Mouse (Mus musculus): ENCODE measurements around the gene Olfr472. TPM values are rescaled to one million over a fixed set of nuclear protein-coding genes. Genes with fewer than 3 reads are reported as not detected.
"Not testable (repeated sequence)": the region's sequence is repeated elsewhere in the genome, so short reads cannot be mapped to it uniquely, and the experiment has no call there.

Gene Olfr472
- total RNA-seq (2021): not detected
- long read RNA-seq: 0 reads

DNA sequence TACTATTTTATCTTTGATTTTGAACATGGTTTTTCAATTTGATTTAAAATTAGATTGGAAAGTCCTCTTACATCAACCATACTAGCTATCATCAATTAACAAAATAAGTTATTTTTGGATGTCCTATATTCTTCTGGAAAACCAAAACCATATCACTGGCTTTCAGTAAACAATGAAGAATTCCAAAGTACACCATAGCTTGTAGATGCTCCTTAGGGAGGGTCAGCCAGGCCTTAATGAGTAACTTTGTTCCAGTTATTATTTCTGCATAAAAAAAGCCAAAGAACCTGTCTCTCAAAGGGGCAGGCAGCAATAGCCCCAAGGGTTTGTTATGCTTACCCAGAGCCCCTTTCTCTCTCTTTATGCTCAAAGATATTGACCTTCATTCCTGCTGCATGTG is at the start of gene Olfr472:
TSS of gene Olfr472 (plus strand) at position 301 of the 400 bp plus-strand sequence.
- DNase-seq (ENCODE audit: low spot score in 2 of 2): no peak

DNA sequence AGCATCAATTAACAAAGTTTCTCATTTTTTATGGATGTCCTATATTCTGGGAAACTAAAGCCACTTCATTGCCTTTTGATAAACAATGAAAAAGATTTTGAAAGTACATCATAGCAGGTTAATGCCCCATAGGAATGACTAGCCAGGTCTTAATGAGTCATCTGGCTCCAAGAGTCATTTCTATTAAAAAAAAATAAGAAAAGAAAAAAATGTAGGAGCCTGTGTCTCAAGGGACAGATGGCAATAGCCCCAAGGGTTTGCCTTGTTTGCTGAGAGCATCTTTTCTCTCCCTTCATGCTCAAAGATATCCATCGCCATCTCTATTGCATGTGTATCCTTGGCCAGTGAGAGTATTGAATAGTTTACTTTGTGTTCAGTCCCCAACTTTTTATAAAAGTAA is 32.4 kb downstream of the Olfr472 start, which contains the start of gene Olfr473:
TSS of gene Olfr473 (plus strand) at position 301 of the 400 bp plus-strand sequence.
- no peak for DNase-seq (ENCODE audit: low spot score in 2 of 2)

DNA sequence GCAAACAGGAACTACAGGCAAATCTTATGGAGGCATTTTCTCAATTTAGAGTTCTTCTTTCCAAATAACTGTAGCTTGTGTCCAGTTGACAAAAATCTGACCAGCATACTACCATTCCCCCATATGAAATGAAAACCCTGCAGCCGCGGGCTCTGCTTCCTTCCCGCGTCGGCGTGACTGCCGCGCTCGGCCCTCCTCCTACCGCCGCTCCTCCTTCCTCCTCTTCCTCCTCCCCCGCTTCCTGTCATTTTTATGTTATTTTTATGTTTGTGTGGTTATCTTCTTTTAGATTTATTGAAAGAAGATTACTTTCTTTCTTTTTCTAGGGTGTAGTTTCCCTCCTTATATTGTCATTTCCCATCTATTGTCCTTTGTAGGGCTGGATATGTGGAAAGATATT is 54.8 kb downstream of the Olfr472 start:
- not testable (repeated sequence) for DNase-seq (ENCODE audit: low spot score in 2 of 2)

DNA sequence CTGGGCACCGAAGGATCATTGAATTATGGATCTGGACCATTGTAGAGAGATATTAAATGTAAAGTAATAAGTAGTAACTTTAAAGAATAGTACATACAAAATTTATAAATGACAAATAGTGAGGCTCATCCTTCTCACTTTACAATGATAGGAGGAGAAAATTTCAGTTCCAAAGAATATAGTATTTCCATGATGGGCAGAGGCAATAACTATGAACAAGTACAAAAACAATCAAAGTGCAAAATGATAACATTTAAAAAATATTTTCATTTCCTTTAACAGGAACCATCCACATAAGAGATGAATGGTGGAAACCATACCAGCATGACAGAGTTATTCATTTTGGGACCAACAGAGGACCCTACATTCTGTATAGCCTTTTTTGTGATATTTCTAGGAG is 56.6 kb downstream of the Olfr472 start, which contains the start of gene Olfr474:
TSS of gene Olfr474 (plus strand) at position 301 of the 400 bp plus-strand sequence.
- no peak for DNase-seq (ENCODE audit: low spot score in 2 of 2)

Other genes starting within 250 kb of the Olfr472 start
- gene Cyb5r2, start 139.9 kb upstream of the Olfr472 start, total RNA-seq (2021): under 1 TPM; 0.36 to 0.37 TPM
- gene Ovch2, start 96.7 kb upstream of the Olfr472 start, total RNA-seq (2021): not detected
- gene Olfr467, start 85.6 kb upstream of the Olfr472 start, total RNA-seq (2021): not detected
- gene Olfr469, start 72.4 kb upstream of the Olfr472 start, total RNA-seq (2021): not detected
- not detected for gene Olfr470, start 50.4 kb upstream of the Olfr472 start, total RNA-seq (2021)
- gene Olfr473, start 32.5 kb downstream of the Olfr472 start, total RNA-seq (2021): not detected
- not detected for gene Olfr474, start 56.7 kb downstream of the Olfr472 start, total RNA-seq (2021)
- gene Olfr476, start 66.9 kb downstream of the Olfr472 start, total RNA-seq (2021): not detected
- gene Olfr477, start 88.8 kb downstream of the Olfr472 start, total RNA-seq (2021): not detected
- gene Olfr478, start 136.1 kb downstream of the Olfr472 start, total RNA-seq (2021): not detected
- not detected for gene Olfr479, start 152.8 kb downstream of the Olfr472 start, total RNA-seq (2021)
- not detected for gene Olfr480, start 169.4 kb downstream of the Olfr472 start, total RNA-seq (2021)
- not detected for gene Olfr481, start 182.0 kb downstream of the Olfr472 start, total RNA-seq (2021)
- 1 to 10 TPM; 2.1 TPM for gene Olfr482, start 199.7 kb downstream of the Olfr472 start, total RNA-seq (2021)
- gene Olfr483, start 202.9 kb downstream of the Olfr472 start, total RNA-seq (2021): not detected
- not detected for gene Olfr484, start 229.5 kb downstream of the Olfr472 start, total RNA-seq (2021)

Data from layer of hippocampus, adult 18-20 months (tissue).